Mouse (Mus musculus) adrenal gland, postnatal 14 days (tissue): Measurements from ENCODE around the gene Kat2a. TPM values are rescaled to one million over a fixed set of nuclear protein-coding genes. Genes with fewer than 3 reads are reported as not detected.
A peak's percentile ranks its signal among the peaks of the same experiment; 100 is the strongest.

Source experiments
- DNase-seq: peaks from one replicate; pipeline ENCODE4 v3.0.0; 2021; ENCODE audit warnings: mixed read lengths
- total RNA-seq: library from RNA; stranded (reverse); gene quantifications from 2 replicates; pipeline ENCODE4 v1.2.3, GENCODE M21; 2021

The Kat2a gene
- total RNA-seq, 1 experiment from 2014 or later = 39.9 TPM

DNA sequence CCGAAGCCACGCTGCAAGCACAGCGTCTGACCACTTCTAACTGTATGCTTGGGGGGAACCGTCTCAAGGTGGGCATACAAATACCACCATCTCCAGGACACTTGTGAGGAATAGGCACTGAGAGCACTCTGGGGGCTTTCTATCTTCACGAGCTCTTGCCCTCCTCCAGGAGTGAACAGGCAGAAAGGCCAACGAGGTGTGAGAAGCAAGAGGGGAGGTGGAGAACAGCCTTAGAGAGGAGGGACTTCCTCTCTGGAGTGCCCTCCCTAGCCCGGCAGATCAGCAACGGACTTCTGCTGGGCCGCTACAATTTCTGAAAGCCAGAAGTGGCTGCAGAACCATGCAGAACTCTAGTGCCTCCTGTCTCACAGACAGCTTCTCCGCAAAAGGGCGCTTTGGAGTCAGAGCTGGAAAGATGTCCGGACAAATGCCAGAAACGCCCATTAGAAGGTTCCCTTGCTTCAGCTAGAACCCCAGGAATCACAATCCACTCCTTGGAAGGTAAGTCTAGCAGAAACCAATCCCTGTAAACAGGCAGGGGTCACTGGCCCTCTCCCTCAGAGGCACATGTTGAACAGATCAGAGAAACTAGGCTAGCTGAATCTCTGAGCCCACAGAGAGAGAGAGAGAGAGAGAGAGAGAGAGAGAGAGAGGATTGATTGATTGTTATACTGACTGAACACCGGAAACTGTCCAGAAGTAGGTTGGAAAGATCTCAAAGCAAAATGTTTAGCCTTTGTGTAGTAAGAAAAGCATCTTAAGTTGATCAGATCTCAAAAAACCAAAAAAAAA is 23.9 kb upstream of the Kat2a start:
- DNase-seq = no peak

DNA sequence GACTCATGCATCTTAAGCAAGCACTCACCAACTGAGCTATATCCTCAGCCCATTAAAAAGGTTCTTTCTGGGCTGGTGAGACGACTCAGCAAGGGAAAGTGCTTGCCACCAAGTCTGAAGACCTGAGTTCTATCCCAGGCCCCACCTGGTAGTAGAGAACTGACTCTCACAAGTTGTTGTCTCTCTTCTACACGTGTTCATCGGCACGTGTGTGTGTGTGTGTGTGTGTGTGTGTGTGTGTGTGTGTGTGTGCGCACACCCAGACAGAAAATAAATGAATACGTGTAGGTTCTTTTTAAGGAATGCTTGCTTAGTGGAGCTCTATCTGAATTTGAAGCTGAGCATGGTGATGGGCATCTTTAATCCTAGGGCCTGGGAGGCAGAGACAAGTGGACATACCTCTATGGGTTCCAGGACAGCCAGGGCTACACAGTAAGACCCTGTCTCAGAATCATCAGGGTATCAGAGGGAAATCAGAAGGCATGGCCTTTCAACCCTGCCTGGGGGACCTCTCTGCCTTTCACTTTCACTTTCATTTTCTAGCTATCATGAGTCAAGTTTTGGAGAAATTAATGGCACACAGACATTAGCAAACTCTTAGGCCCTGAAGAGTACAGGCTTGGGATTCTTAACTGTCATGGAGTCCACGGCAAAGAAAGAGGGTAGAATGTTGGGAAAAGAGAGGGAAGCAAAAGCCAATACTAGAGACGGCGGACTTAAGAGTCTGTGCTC is 23.0 kb upstream of the Kat2a start:
- no peak for DNase-seq

DNA sequence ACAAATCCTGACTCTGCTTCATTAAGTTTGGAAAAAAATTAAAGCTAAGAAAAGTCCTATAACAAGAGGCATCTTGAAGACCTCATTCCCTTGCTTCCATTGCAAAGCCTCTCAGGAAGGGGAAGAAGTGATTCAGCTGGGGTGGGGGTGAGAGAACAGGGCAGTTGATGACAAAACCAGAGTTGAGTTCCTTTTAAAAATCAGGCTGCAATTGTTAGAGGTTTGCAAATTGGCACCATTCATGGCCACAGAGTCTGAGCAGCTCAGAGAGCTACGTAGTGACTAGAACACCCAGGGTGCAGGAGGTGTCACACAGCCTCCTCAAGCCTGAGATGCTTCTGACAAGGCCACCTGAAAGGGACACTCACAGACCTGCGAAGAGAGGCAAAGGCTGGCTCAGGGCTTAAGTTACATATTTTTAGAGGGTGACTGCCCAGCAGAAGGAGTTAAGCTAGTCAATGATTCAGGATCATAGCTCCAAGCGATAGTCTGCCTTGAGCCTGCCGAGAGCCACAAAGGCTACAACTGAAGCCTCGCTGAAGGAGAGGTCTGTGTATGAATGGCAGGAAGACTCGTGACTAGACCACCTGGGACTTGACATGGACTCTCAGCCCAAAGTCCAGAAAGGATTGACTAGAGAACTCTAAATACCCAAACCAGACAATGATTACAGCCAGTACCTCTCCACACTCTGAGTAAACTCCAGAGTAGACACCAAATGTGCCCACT is 18.4 kb upstream of the Kat2a start:
- DNase-seq = no peak

DNA sequence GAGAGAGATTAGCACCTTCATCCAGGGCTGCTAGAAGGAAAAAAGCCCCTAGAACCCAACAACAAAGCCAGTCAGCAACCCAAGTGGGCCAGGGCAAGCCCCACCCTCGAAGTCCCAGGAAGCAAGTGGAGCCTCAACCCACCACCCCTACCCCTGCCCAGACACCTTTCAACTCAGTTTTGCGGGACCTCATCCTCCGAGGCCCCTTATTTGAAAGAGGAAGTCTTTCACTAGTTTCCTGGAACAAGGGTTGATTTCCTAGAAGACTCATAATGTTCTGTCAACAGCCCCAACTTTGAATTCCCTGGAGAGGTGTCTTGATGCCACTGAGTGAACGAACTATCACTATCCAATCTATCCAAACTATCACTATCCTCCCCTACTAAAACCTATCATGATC is 17.7 kb upstream of the Kat2a start:
- DNase-seq = no peak

GRCm38 (mm10) chr11:100728601-100729000 is 16.3 kb upstream of the Kat2a start:
- DNase-seq = no peak

- DNase-seq = no peak
Measured at GRCm38 (mm10) chr11:100727201-100727600, 14.9 kb upstream of the Kat2a start.

- DNase-seq = no peak
Measured at GRCm38 (mm10) chr11:100724919-100725512, 12.8 kb upstream of the Kat2a start.

DNA sequence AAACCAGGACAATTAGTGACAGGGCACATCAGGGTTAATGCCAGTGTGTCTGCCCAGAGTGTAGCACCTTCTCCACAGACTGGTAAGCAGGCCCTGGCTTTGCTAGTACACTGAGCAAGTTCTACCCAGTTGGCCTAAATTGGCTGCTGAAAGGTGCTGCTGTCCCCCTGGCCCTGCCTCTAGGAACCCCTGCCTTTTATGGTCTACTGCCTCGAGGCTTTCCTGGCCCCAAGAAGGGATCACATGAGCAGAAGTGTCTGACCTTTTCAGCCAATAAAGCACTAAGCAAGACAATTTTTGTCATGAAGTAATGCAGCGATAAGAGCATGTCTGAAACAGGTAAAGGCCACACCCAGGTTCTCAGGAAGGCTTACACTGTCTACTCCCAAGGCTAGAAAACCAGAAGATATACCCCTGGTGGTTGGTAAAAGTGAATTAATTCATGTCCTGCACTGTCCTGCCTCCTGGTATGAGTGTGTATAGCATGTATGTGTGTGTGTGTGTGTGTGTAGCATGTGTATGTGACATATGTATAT is 10.3 kb upstream of the Kat2a start:
- no peak for DNase-seq

- no peak for DNase-seq
Measured at GRCm38 (mm10) chr11:100721776-100722492, 9.7 kb upstream of the Kat2a start.

- no peak for DNase-seq
Measured at GRCm38 (mm10) chr11:100721254-100721653, 9.0 kb upstream of the Kat2a start.

DNA sequence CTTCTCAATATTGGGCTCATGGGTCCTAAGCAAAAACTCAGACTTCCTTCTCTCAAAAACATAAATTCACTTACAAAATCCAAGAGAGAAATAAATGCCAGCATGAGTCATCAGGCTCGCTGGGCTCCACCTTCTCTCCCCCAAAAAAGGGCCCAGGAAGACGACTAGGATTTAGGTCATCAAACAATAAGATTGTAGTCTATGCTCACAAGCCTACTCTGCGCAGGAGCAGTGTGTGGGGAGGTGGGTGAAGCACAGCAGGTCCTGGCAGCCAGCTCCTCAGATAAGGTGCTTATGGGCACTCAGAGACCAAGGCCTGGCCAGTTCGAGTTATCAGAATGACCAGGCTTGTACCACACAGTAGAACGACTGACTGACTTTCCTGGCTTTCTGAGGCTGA is 8.1 kb upstream of the Kat2a start:
- DNase-seq = no peak

GRCm38 (mm10) chr11:100719893-100720292 is 7.6 kb upstream of the Kat2a start:
- no peak for DNase-seq

- no peak for DNase-seq
Measured at GRCm38 (mm10) chr11:100719312-100719711, 7.0 kb upstream of the Kat2a start.

GRCm38 (mm10) chr11:100718866-100719265 is 6.6 kb upstream of the Kat2a start:
- DNase-seq = no peak

DNA sequence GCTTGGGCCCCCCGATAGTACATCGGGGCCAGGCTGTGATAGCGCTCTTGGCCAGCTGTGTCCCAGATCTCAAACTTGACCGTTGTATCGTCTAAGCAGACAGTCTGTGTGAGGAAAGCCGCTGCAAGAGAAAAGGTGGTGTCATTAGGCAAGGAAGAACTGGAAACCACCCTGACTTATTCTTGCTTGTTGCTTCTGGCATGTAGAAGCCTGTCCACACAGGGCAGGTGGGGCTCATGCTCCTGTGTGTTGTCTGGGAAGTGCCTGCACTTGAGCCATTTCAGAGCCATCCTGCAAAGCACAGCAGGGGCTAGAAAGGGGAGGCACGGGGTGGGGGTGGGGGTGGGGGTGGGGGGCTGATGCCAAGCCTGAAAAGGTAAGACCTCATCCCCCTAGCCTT is 6.2 kb upstream of the Kat2a start:
- DNase-seq = no peak

GRCm38 (mm10) chr11:100716649-100717048 is 4.4 kb upstream of the Kat2a start:
- no peak for DNase-seq

DNA sequence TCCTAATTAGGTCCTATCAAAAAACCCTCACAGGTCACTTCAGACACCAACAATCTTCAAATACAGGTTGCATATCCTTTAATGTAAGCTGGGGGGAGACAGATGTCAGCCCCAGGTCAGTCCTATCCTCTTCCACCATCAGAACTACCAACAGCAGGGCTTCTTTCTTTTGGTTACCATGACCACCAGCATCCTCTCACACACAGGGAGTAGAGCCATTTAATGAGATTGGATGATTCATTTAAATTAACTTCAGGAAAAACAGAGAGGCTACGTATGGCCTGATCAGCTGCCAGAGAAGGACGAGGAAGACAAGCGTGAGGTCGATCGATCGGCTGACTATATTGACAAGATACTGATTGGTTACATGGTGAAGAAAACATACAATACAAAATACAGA is 2.7 kb upstream of the Kat2a start:
- DNase-seq = no peak

GRCm38 (mm10) chr11:100714534-100714915 is 2.3 kb upstream of the Kat2a start:
- DNase-seq = peak; percentile 89

DNA sequence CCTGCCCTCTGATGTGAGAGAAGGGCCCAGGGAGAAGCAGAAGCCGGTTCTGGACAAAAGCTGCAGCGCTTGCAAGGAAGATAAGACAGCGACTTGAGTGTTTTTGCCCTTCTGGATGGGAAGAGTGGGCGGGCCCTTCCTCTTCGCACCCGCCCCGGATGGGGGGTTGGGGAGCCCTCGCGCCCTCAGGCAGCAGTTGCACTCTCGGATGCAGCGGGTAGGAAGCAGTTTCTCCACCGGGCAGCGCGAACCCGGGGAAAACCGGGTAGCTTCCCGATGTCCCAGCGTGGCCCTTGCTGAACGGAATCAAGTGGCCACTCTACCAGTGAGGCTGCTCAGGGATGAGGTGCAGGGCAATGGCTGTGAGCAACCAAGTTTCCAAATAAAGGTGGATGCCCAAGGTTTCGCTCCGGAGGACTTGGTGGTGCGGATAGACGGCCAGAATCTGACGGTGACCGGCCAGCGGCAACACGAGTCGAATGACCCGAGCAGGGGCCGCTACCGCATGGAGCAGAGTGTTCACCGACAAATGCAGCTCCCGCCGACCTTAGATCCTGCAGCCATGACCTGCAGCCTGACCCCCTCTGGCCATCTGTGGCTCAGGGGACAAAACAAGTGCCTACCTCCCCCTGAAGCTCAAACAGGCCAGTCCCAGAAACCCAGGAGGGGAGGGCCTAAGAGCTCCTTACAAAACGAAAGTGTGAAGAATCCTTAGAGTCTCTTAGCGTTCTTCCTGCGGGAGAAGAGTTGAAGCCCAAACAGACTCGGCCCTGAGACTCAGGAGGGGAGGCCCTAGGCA is 1.7 kb upstream of the Kat2a start, which contains the start of gene Hspb9:
Gene Hspb9, plus strand, starts transcription at position 116 of the 799 bp plus-strand sequence.
- DNase-seq = peak; percentile 86

DNA sequence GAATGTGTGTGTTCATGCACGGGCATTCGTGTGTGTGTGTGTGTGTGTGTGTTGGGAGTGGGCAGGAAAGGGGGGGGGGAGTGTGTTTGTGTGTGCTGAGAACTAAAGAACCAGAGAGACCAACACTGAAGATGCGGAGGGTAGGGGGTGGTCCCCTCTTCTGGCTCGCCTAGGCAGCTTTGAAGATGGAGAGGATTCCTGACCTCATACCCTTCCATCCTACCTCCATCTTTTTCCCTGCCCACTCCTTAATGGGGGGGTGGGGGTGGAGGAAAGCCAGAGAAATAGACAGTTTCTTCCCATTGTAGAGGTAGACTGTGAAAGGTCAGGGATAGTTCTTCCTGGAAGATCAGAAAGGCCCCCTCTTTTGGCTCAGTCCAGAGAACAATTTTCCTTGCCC is 909 bp upstream of the Kat2a start:
- DNase-seq = no peak

GRCm38 (mm10) chr11:100710977-100711376 is 1.3 kb downstream of the Kat2a start:
- DNase-seq = no peak
